Mouse (Mus musculus): Measurements from ENCODE around the gene Hap1. TPM values are rescaled to one million over a fixed set of nuclear protein-coding genes. Genes with fewer than 3 reads are reported as not detected.

The Hap1 gene
- polyA plus RNA-seq, 1 experiment = 8.6 TPM

GRCm38 (mm10) chr11:100298274-100299036 lies 57.5 kb downstream of the Hap1 start:
- no peaks in the 10 kb centered on the region for H3K36me3 ChIP-seq (ENCODE audit: control insufficient read depth, insufficient read depth, low read length)
- 23% methylated on average over 18 of the region's 18 CpGs for WGBS
- peaks cover 4% of the 10 kb centered on the region for H3K4me1 ChIP-seq (replicated peaks; ENCODE audit: control insufficient read depth, insufficient read depth, low read length)
- TF ChIP-seq POLR2A (IDR thresholded peaks at IDR 0.05; ENCODE audit: control insufficient read depth, extremely low read depth, insufficient read depth, low read length, poor library complexity) (no peak), CTCF (IDR thresholded peaks at IDR 0.05; ENCODE audit: borderline replicate concordance, control insufficient read depth, extremely low read depth, insufficient read depth, low read length, poor library complexity) (peak; percentile 87)
- no peaks in the 10 kb centered on the region for H3K27me3 ChIP-seq (ENCODE audit: control insufficient read depth, insufficient read depth, low read length)
- DNase-seq = peak; percentile 81
- H3K4me3 ChIP-seq (ENCODE audit: control insufficient read depth, insufficient read depth, low read length) = no peak overlapping the region; the same call in 1 of the 2 replicates
- H3K27ac ChIP-seq (ENCODE audit: control insufficient read depth, insufficient read depth, low read length) = no peak overlapping the region

GRCm38 (mm10) chr11:100297801-100298200 lies 58.1 kb downstream of the Hap1 start:
- TF ChIP-seq POLR2A (IDR thresholded peaks at IDR 0.05; ENCODE audit: control insufficient read depth, extremely low read depth, insufficient read depth, low read length, poor library complexity) = no peak
- TF ChIP-seq CTCF (IDR thresholded peaks at IDR 0.05; ENCODE audit: borderline replicate concordance, control insufficient read depth, extremely low read depth, insufficient read depth, low read length, poor library complexity) = no peak; the same call in 1 of the 2 replicates
- H3K4me1 ChIP-seq (replicated peaks; ENCODE audit: control insufficient read depth, insufficient read depth, low read length) = peaks cover 4% of the 10 kb centered on the region
- no peak for DNase-seq
- H3K27me3 ChIP-seq (ENCODE audit: control insufficient read depth, insufficient read depth, low read length) = no peaks in the 10 kb centered on the region
- no peak overlapping the region for H3K27ac ChIP-seq (ENCODE audit: control insufficient read depth, insufficient read depth, low read length)
- H3K36me3 ChIP-seq (ENCODE audit: control insufficient read depth, insufficient read depth, low read length) = no peaks in the 10 kb centered on the region
- no peak overlapping the region; the same call in 1 of the 2 replicates for H3K4me3 ChIP-seq (ENCODE audit: control insufficient read depth, insufficient read depth, low read length)
- 38% methylated on average over 5 of the region's 5 CpGs for WGBS

Other genes starting within 250 kb of the Hap1 start
- 0.92 and 0.98 TPM in 2 replicates for gene Krt13, start 234.6 kb downstream of the Hap1 start, polyA plus RNA-seq (2012; rRNA removed)
- gene Krt15, start 220.2 kb downstream of the Hap1 start, polyA plus RNA-seq (2012; rRNA removed) = 0.85 and 1.1 TPM in 2 replicates
- 8.7 and 13.0 TPM in 2 replicates for gene Krt19, start 207.5 kb downstream of the Hap1 start, polyA plus RNA-seq (2012; rRNA removed)
- gene Krt9, start 162.9 kb downstream of the Hap1 start, polyA plus RNA-seq (2012; rRNA removed) = 0.31 and 0.42 TPM in 2 replicates
- gene Krt14, start 148.6 kb downstream of the Hap1 start, polyA plus RNA-seq (2012; rRNA removed) = 59.7 and 80.7 TPM in 2 replicates
- 4.1 and 4.8 TPM in 2 replicates for gene Krt16, start 107.2 kb downstream of the Hap1 start, polyA plus RNA-seq (2012; rRNA removed)
- 238 and 276 TPM in 2 replicates for gene Krt17, start 95.1 kb downstream of the Hap1 start, polyA plus RNA-seq (2012; rRNA removed)
- 0.31 and 0.97 TPM in 2 replicates for gene Krt42, start 86.3 kb downstream of the Hap1 start, polyA plus RNA-seq (2012; rRNA removed)
- gene Eif1, start 36.2 kb downstream of the Hap1 start, polyA plus RNA-seq (2012; rRNA removed) = 117 and 131 TPM in 2 replicates
- gene Gast, start 21.7 kb downstream of the Hap1 start, polyA plus RNA-seq (2012; rRNA removed) = 2.0 and 2.4 TPM in 2 replicates
- 220 and 221 TPM in 2 replicates for gene Jup, start 41.6 kb upstream of the Hap1 start, polyA plus RNA-seq (2012; rRNA removed)
- gene P3h4, start 58.7 kb upstream of the Hap1 start, polyA plus RNA-seq (2012; rRNA removed) = 22.3 and 23.6 TPM in 2 replicates
- gene Fkbp10, start 59.6 kb upstream of the Hap1 start, polyA plus RNA-seq (2012; rRNA removed) = 7.8 and 9.5 TPM in 2 replicates
- 129 and 136 TPM in 2 replicates for gene Nt5c3b, start 85.7 kb upstream of the Hap1 start, polyA plus RNA-seq (2012; rRNA removed)
- 0.58 and 0.66 TPM in 2 replicates for gene Klhl10, start 85.8 kb upstream of the Hap1 start, polyA plus RNA-seq (2012; rRNA removed)
- 8.0 and 10.4 TPM in 2 replicates for gene Klhl11, start 116.6 kb upstream of the Hap1 start, polyA plus RNA-seq (2012; rRNA removed)
- gene Acly, start 171.9 kb upstream of the Hap1 start, polyA plus RNA-seq (2012; rRNA removed) = 150 and 214 TPM in 2 replicates
- 0.58 and 1.1 TPM in 2 replicates for gene Ttc25, start 189.5 kb upstream of the Hap1 start, polyA plus RNA-seq (2012; rRNA removed)
- 138 and 153 TPM in 2 replicates for gene Cnp, start 218.8 kb upstream of the Hap1 start, polyA plus RNA-seq (2012; rRNA removed)